Mouse (Mus musculus): ENCODE results near the gene Prr7. TPM values are rescaled to one million over a fixed set of nuclear protein-coding genes. Genes with fewer than 3 reads are reported as not detected.
A peak's percentile ranks its signal among the peaks of the same experiment; 100 is the strongest.

Gene Prr7
- polyA plus RNA-seq, 1 experiment from 2014 or later: 5.1 TPM

DNA sequence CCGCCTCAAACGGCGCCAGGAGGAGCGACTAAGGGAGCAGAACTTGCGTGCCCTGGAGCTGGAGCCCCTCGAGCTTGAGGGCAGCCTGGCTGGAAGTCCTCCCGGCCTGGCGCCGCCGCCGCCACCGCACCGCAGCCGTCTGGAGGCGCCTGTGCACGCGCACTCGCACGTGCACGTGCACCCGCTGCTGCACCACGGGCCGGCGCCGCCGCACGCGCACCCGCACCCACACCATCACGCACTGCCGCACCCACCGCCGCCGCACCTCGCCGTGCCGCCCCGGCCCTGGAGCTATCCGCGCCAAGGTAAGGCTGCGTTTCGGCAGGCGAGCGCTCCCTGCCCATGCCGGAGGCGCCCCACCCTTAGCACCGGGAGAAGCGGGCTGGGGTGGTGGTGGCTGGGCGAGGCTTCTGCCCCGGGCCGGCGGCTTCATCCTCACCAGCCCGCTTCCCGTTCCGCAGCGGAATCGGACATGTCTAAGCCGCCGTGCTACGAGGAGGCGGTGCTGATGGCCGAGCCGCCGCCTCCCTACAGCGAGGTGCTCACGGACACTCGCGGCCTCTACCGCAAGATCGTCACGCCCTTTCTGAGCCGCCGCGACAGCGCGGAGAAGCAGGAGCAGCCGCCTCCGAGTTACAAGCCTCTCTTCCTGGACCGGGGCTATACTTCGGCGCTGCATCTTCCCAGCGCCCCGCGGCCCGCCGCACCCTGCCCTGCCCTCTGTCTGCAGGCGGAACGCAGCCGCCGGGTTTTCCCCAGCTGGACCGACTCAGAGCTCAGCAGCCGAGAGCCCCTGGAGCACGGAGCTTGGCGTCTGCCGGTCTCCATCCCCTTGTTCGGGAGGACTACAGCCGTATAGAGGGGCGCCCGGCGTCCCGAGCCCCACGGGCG lies 8.3 kb downstream of the Prr7 start:
- peak overlapping the region; percentile 66 for H3K9ac ChIP-seq
- H3K4me1 ChIP-seq (replicated peaks): peaks cover 84% of the 10 kb centered on the region
- under 1% methylated on average over 100 of the region's 103 CpGs for WGBS
- H3K36me3 ChIP-seq: peaks cover 27% of the 10 kb centered on the region
- ATAC-seq (ENCODE audit: low FRiP score, low read depth): peak; percentile 54
- no peaks in the 10 kb centered on the region for H3K9me3 ChIP-seq
- H3K27me3 ChIP-seq: no peaks in the 10 kb centered on the region
- H3K27ac ChIP-seq (replicated peaks): peak overlapping the region; percentile 93
- peak overlapping the region; percentile 98 for H3K4me2 ChIP-seq
- peak overlapping the region; percentile 45 for H3K4me3 ChIP-seq

DNA sequence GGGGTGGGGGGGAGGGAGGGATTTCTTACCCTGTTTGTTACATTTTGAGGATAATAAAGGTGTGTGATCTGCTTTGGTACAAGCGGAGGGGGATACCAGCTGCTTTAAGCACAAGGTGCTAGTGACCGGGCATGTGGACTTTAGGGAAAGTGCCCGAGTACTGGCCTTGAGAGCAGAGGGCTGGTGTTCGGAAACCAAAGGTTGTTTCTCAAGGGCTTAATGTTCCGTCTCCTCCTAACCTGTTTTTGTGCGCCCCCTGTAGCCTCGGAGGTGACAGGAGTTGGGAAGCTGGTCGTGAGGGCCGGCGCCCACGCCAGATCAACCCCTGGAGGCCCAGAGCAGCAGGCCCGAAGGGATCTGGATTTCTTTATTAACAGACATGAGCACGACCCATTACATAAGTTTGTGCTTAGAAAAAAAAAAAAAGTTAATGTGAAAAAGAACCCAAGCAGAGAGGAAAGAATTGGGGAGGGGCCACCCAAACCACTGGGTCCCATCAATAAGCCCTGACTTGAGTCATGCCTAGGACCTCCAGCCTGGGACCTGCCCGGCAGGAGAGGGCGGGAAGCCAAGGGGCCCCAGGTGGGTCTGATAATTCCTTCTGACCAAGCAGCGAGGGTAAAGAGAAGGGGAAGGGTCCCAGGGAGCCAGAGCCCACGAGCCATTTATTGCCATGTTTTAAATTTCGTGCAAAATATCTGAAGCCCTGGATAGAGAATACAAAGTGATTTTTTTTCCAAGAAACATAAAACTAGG lies 9.2 kb downstream of the Prr7 start:
- Histone ChIP-seq H3K27ac (replicated peaks) (peak overlapping the region; percentile 93), H3K9ac (peak overlapping the region; percentile 66), H3K27me3 (no peaks in the 10 kb centered on the region), H3K4me3 (peak overlapping the region; percentile 45), H3K9me3 (no peaks in the 10 kb centered on the region), H3K4me1 (replicated peaks) (peaks cover 77% of the 10 kb centered on the region), H3K4me2 (peak overlapping the region; percentile 98), H3K36me3 (peaks cover 35% of the 10 kb centered on the region)
- no peak for ATAC-seq (ENCODE audit: low FRiP score, low read depth)
- WGBS: 16% methylated on average over 18 of the region's 18 CpGs

DNA sequence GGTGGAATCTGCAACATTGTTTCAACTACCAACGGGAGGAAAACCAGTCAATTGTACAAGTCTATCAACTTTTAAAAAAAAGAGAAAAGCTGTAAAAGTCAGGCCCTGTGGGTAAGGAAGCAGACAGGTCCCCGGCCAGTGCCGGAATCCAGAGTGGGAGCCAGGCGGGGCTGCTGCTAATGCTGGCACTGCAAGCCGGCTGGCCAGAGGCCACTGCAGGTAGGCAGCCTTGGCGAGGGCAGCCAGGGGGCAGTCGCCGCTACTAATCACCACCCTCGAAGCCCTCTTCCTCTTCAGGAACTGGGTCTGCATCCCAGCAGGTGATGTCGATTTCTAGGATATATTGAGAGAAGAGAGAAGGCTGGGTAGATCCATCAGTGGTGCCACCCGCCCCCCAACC lies 9.9 kb downstream of the Prr7 start:
- ATAC-seq (ENCODE audit: low FRiP score, low read depth): no peak
- peak overlapping the region; percentile 98; the same call in 1 of the 2 replicates for H3K4me2 ChIP-seq
- H3K27me3 ChIP-seq: no peaks in the 10 kb centered on the region
- 45% methylated on average over 11 of the region's 11 CpGs for WGBS
- H3K4me1 ChIP-seq (replicated peaks): peaks cover 70% of the 10 kb centered on the region
- H3K27ac ChIP-seq (replicated peaks): peak overlapping the region; percentile 93
- H3K9me3 ChIP-seq: no peaks in the 10 kb centered on the region
- peaks cover 41% of the 10 kb centered on the region for H3K36me3 ChIP-seq
- H3K9ac ChIP-seq: no peak overlapping the region
- H3K4me3 ChIP-seq: no peak overlapping the region

DNA sequence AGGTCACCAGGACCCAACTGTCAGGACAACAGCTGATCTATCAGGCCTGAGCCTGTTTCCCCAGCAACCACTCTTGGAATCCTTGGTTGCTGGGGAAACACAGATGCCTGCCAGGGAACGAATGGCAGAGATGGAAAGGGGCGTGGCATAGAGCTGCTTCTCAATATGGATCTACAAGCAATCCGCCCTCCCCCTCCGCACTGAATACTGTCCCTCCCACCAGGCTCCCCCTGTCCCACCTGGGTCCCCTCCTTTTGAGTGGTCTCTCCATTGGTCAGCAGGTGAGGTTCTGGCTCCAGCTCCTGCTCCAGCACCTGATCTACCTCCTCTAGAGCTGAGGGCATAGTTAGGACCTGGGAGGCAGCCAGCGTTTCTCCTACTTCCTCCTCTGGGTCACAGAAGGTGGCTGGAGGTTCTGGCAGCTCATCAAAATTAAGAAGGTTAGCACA lies 10.6 kb downstream of the Prr7 start:
- 7% methylated on average over 5 of the region's 5 CpGs for WGBS
- no peak overlapping the region for H3K4me3 ChIP-seq
- no peak for ATAC-seq (ENCODE audit: low FRiP score, low read depth)
- H3K36me3 ChIP-seq: peaks cover 48% of the 10 kb centered on the region
- H3K27me3 ChIP-seq: no peaks in the 10 kb centered on the region
- H3K4me1 ChIP-seq (replicated peaks): peaks cover 63% of the 10 kb centered on the region
- no peaks in the 10 kb centered on the region for H3K9me3 ChIP-seq
- H3K4me2 ChIP-seq: peak overlapping the region; percentile 7; the same call in 1 of the 2 replicates
- peak overlapping the region; percentile 93 for H3K27ac ChIP-seq (replicated peaks)
- no peak overlapping the region for H3K9ac ChIP-seq

DNA sequence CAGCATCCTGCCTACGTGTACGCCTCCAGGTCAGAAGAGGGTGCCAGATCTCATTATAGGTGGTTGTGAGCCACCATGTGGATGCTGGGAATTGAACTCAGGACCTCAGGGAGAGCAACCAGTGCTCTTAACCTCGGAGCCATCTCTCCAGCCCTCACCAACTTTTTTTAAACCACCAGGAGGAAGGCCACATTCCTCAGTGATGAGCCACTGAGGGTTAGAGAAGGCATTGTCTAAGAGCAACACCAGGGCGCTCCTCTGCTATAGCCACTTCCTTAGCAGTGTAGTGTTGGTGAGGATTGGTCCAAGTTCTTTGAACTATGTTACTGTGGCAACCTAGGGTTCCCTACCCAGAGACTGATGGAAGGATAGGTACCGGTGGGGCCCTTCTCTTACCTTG lies 11.7 kb downstream of the Prr7 start:
- no peak for ATAC-seq (ENCODE audit: low FRiP score, low read depth)
- H3K27me3 ChIP-seq: no peaks in the 10 kb centered on the region
- H3K9ac ChIP-seq: no peak overlapping the region
- H3K36me3 ChIP-seq: peaks cover 58% of the 10 kb centered on the region
- H3K9me3 ChIP-seq: no peaks in the 10 kb centered on the region
- WGBS: 85% methylated on average over 5 of the region's 5 CpGs
- H3K4me2 ChIP-seq: no peak overlapping the region
- H3K4me1 ChIP-seq (replicated peaks): peaks cover 52% of the 10 kb centered on the region
- H3K4me3 ChIP-seq: no peak overlapping the region
- 0 out of 2 replicates have a peak overlapping the region, but pooled peaks have one; percentile 93 for H3K27ac ChIP-seq (replicated peaks)

DNA sequence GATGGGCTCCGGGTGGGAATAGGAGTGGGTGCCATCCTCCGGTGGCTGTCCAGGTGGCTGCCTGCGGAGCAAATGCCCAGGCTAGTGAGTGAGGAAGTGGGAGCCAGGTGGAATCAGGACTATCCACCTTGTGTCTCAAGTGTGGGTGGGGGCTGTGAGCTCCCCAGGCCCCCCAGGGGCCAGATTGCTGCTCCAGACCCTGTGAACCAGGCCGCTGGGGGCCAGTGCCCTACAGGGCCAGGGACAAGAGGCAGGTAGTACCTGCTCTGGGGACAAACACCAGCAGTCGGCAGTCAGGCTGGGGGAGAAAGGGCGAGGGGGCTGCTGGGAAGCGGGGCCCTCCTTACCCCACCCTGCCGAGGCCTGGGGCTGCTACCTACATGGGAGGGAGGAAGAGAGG lies 12.2 kb downstream of the Prr7 start:
- no peak overlapping the region for H3K9ac ChIP-seq
- H3K27ac ChIP-seq (replicated peaks): 0 out of 2 replicates have a peak overlapping the region, but pooled peaks have one; percentile 93
- H3K36me3 ChIP-seq: peaks cover 63% of the 10 kb centered on the region
- no peak for ATAC-seq (ENCODE audit: low FRiP score, low read depth)
- 88% methylated on average over 8 of the region's 8 CpGs for WGBS
- no peaks in the 10 kb centered on the region for H3K9me3 ChIP-seq
- peaks cover 47% of the 10 kb centered on the region for H3K4me1 ChIP-seq (replicated peaks)
- H3K27me3 ChIP-seq: no peaks in the 10 kb centered on the region
- H3K4me3 ChIP-seq: no peak overlapping the region
- no peak overlapping the region for H3K4me2 ChIP-seq

DNA sequence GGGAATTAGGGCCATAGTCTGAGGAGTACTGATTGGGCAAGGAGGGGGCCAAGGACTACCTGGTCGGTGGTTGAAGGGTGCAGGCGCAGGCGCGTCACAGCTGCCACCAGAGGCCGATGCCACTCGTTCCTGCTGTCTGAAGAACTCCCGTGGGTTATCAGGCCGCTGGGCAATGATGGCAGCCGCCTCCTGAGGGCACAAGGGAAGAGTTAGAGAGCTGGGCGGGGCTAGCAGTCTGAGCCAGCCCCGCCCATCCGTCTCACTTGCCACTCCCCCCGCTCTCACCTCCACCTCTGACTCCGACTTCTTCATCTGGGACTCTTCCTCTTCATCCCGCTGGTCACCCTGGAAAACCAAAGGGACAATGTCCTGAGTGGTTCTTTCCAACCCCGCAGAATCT lies 13.4 kb downstream of the Prr7 start:
- no peak overlapping the region for H3K4me2 ChIP-seq
- no peaks in the 10 kb centered on the region for H3K9me3 ChIP-seq
- H3K4me3 ChIP-seq: no peak overlapping the region
- H3K27ac ChIP-seq (replicated peaks): no peak overlapping the region
- H3K27me3 ChIP-seq: no peaks in the 10 kb centered on the region
- peaks cover 41% of the 10 kb centered on the region for H3K4me1 ChIP-seq (replicated peaks)
- no peak for ATAC-seq (ENCODE audit: low FRiP score, low read depth)
- peaks cover 74% of the 10 kb centered on the region for H3K36me3 ChIP-seq
- no peak overlapping the region for H3K9ac ChIP-seq
- WGBS: 64% methylated on average over 16 of the region's 16 CpGs

DNA sequence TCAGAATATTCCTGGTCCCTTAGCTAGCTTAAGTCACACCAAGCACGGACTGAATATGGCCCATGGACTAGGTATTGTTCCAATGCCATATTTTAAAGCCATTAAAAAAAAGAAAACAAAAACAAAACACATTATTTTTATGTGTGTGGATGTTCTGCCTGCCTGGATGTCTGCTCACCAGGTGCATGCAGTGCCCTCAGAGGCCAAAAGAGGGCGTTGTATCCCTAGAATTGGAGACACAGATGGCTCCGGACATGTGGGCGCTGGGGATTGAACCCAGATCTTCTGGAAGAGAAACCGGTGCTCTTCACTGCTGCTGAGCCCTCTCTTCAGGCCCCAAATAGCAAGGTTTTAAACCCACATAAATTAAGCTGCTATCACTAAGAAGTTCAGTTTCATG lies 14.0 kb downstream of the Prr7 start:
- Histone ChIP-seq H3K4me2 (no peak overlapping the region), H3K36me3 (peaks cover 77% of the 10 kb centered on the region), H3K9me3 (no peaks in the 10 kb centered on the region), H3K9ac (no peak overlapping the region), H3K4me1 (replicated peaks) (peaks cover 41% of the 10 kb centered on the region), H3K27ac (replicated peaks) (no peak overlapping the region), H3K4me3 (no peak overlapping the region), H3K27me3 (no peaks in the 10 kb centered on the region)
- ATAC-seq (ENCODE audit: low FRiP score, low read depth): no peak
- 57% methylated on average over 5 of the region's 5 CpGs for WGBS

DNA sequence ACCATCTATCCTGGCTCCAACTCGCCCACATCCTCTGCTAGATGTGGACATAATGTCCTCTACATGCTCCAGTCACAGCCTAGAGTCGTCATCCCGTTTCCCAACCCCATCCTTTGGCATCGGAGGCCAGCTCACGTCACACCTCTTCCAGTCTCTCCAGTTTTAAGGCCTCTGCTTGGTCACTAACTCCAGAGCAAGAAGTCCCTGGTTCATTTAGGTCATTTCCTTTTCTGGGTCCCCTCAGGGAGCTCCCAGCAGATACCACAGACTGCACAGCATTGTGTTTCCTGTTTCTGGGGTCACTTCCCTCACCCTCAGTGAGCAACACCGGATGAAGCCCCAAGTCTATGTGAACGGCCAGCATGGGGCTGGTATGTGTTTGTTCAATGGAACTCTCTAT lies 14.9 kb downstream of the Prr7 start:
- no peak for ATAC-seq (ENCODE audit: low FRiP score, low read depth)
- WGBS: 86% methylated on average over 7 of the region's 7 CpGs
- Histone ChIP-seq H3K4me3 (no peak overlapping the region), H3K27ac (replicated peaks) (0 out of 2 replicates have a peak overlapping the region, but pooled peaks have one; percentile 20), H3K9me3 (no peaks in the 10 kb centered on the region), H3K4me2 (no peak overlapping the region), H3K9ac (no peak overlapping the region), H3K4me1 (replicated peaks) (peaks cover 41% of the 10 kb centered on the region), H3K36me3 (peaks cover 77% of the 10 kb centered on the region), H3K27me3 (no peaks in the 10 kb centered on the region)

DNA sequence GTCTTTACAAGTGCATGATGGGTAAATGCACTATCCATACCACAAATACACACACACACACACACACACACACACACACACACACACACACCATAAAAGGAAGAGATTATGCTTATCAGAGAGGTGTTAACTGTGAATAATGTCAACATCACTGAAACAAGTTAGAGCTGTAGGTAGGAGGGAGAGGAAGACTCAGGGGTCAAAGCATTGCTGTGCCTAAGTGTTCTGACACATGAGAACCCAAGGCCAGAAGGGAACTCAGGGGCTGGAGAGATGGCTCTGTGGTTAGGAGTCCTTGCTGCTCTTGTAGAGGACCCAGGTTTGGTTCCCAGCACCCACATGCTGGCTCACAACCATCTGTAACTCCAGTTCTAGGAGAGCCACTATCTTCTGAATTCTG lies 15.9 kb downstream of the Prr7 start:
- Histone ChIP-seq H3K27me3 (no peaks in the 10 kb centered on the region), H3K9ac (no peak overlapping the region), H3K9me3 (no peaks in the 10 kb centered on the region), H3K4me2 (no peak overlapping the region), H3K27ac (replicated peaks) (no peak overlapping the region), H3K36me3 (peaks cover 74% of the 10 kb centered on the region), H3K4me3 (no peak overlapping the region), H3K4me1 (replicated peaks) (peaks cover 41% of the 10 kb centered on the region)
- no peak for ATAC-seq (ENCODE audit: low FRiP score, low read depth)

DNA sequence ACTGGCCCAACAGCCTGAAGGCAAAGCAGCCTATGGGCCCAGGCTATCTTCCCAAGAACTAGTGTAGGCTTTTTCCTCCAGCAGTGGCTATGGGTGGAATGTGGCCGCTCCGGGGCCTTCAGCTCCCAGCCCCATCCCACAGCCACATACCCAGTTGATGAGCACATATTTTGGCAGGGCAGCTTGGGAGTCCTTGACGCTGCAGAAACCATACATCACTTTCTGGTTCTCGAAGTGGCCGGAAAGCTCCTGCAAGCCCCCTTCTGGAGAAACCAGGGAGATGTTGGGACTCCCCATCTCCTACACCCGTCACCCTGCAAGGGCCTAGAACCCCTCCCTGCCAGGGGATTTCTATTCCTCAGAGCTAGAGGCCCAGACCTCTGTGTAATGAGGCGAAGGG lies 18.5 kb downstream of the Prr7 start:
- Histone ChIP-seq H3K4me1 (replicated peaks) (peaks cover 47% of the 10 kb centered on the region), H3K9me3 (no peaks in the 10 kb centered on the region), H3K27me3 (no peaks in the 10 kb centered on the region), H3K27ac (replicated peaks) (0 out of 2 replicates have a peak overlapping the region, but pooled peaks have one; percentile 99), H3K36me3 (peaks cover 47% of the 10 kb centered on the region), H3K4me2 (peak overlapping the region; percentile 79), H3K9ac (no peak overlapping the region), H3K4me3 (peak overlapping the region; percentile 95; the same call in 1 of the 2 replicates)
- 60% methylated on average over 7 of the region's 7 CpGs for WGBS
- ATAC-seq (ENCODE audit: low FRiP score, low read depth): no peak

DNA sequence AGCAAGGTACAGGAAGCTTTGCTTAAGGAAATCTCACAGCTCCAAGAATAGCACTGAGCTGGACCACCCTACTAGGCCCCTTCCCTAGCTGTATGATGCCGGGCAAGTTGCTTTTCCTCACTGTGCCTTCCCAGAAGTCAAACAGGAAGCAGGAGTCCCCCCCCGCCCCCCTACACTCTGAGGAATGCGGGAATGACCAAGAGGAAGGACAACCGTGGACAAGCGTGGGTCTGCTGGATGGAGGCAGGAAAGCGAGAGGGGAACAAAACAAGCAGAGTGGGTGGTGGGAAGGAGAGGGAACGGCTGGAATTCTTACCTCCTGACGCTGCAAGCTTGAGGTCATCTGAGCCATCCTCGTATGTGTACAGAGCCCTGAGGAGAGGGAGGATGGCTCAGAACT lies 19.0 kb downstream of the Prr7 start:
- Histone ChIP-seq H3K9me3 (no peaks in the 10 kb centered on the region), H3K4me1 (replicated peaks) (peaks cover 48% of the 10 kb centered on the region), H3K27me3 (no peaks in the 10 kb centered on the region), H3K9ac (peak overlapping the region; percentile 100; the same call in 1 of the 2 replicates), H3K4me3 (peak overlapping the region; percentile 95), H3K4me2 (peak overlapping the region; percentile 79), H3K36me3 (peaks cover 43% of the 10 kb centered on the region), H3K27ac (replicated peaks) (peak overlapping the region; percentile 99)
- WGBS: 28% methylated on average over 9 of the region's 9 CpGs
- no peak for ATAC-seq (ENCODE audit: low FRiP score, low read depth)

Data from hindbrain, embryonic 15.5 days (tissue).